ENCODE assay signal across 18 mouse cellular contexts in the genomic region with DNA sequence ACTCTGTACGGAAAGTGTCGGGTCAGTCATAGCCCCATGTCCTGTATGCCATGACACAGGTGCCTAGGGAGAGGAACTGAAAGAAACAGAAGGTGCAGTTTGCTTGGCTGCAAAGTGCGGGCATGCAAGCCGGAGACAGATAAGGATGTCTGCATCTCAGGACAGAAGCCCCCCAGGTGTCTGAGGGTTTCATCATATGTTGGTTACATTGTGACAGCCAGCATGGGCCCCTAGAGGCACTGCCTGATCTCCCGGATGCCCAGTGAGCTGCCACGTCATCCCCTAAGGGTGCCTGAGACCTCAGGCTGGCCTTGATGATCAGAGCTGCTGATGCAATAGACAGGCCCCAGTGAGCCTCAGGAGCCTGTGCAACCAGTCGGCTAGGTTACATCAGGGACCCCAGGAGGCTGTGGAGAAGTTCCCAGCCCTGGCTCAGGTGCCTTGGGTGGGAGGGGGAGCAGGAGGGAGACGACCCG. TPM values are rescaled to one million over a fixed set of nuclear protein-coding genes. Genes with fewer than 3 reads are reported as not detected.
DNase-seq lines count a peak whose midpoint lies in the region; ATAC-seq and TF ChIP-seq lines count a peak whose summit lies in the region.
"Had no signal": no experiment of that assay in that cellular context is flagged by ENCODE, and none has a peak within 500 bp of the region (broad histone marks: within the 10 kb centered on the region; RNA-seq: fewer than 3 reads in every experiment).

No protein-coding gene starts in this region.

- no peaks in the 10 kb centered on the region for H3K79me2 ChIP-seq in myocyte (ENCODE audit: control insufficient read depth, insufficient read depth)

- no peaks in the 10 kb centered on the region for H3K27me3 ChIP-seq in forebrain, embryonic 13.5 days
- H3K27me3 ChIP-seq in forebrain, embryonic 10.5 days (ENCODE audit: poor library complexity, severe bottlenecking) = 0 out of 2 replicates have a peak, but pooled peaks cover 12% of the 10 kb centered on the region
- H3K27me3 ChIP-seq in neural tube, embryonic 13.5 days = no peaks in the 10 kb centered on the region
- no peaks in the 10 kb centered on the region for H3K27me3 ChIP-seq in neural tube, embryonic 15.5 days (replicated peaks)
- no peaks in the 10 kb centered on the region for H3K27me3 ChIP-seq in myocyte (ENCODE audit: control insufficient read depth, insufficient read depth, insufficient read length)
- H3K27me3 ChIP-seq: embryonic facial prominence, embryonic 15.5 days; lung, embryonic 15.5 days had no signal

- H3K4me3 ChIP-seq in forebrain, embryonic 13.5 days = no peak overlapping the region
- H3K4me3 ChIP-seq in forebrain, embryonic 10.5 days = no peak overlapping the region
- H3K4me3 ChIP-seq in neural tube, embryonic 13.5 days = no peak overlapping the region
- no peak overlapping the region for H3K4me3 ChIP-seq in neural tube, embryonic 15.5 days (replicated peaks)
- no peak overlapping the region for H3K4me3 ChIP-seq in myocyte
- H3K4me3 ChIP-seq: embryonic facial prominence, embryonic 15.5 days; heart, embryonic 10.5 days; lung, embryonic 15.5 days had no signal

- no peak for ATAC-seq in forebrain, embryonic 13.5 days
- no peak for ATAC-seq in neural tube, embryonic 13.5 days (ENCODE audit: low read depth)
- ATAC-seq in neural tube, embryonic 15.5 days (ENCODE audit: low FRiP score) = no peak

- H3K9me3 ChIP-seq in forebrain, embryonic 13.5 days (replicated peaks) = no peaks in the 10 kb centered on the region
- H3K9me3 ChIP-seq in forebrain, embryonic 10.5 days = no peaks in the 10 kb centered on the region
- no peaks in the 10 kb centered on the region for H3K9me3 ChIP-seq in neural tube, embryonic 13.5 days
- H3K9me3 ChIP-seq in neural tube, embryonic 15.5 days (replicated peaks) = no peaks in the 10 kb centered on the region
- H3K9me3 ChIP-seq: embryonic facial prominence, embryonic 15.5 days; heart, embryonic 10.5 days; lung, embryonic 15.5 days had no signal

- no peak overlapping the region for H3ac ChIP-seq in myocyte (ENCODE audit: control insufficient read depth, insufficient read length)

- H3K27ac ChIP-seq in forebrain, embryonic 13.5 days = peak overlapping the region; percentile 11; the same call in 1 of the 2 replicates
- no peak overlapping the region for H3K27ac ChIP-seq in forebrain, embryonic 10.5 days
- no peak overlapping the region for H3K27ac ChIP-seq in neural tube, embryonic 13.5 days (replicated peaks)
- no peak overlapping the region for H3K27ac ChIP-seq in neural tube, embryonic 15.5 days (replicated peaks)
- H3K27ac ChIP-seq: embryonic facial prominence, embryonic 15.5 days; heart, embryonic 10.5 days; lung, embryonic 15.5 days had no signal

- TF ChIP-seq POLR2A in myocyte (IDR thresholded peaks at IDR 0.05; ENCODE audit: insufficient read length, low read depth) = peak; percentile 30

- WGBS in forebrain, embryonic 13.5 days = 87% methylated on average over 9 of the region's 9 CpGs
- 88% methylated on average over 9 of the region's 9 CpGs for WGBS in forebrain, embryonic 10.5 days
- WGBS in neural tube, embryonic 13.5 days = 81% methylated on average over 9 of the region's 9 CpGs
- 78% methylated on average over 9 of the region's 9 CpGs for WGBS in neural tube, embryonic 15.5 days

- peaks cover 9% of the 10 kb centered on the region; the same call in 1 of the 2 replicates for H3K36me3 ChIP-seq in forebrain, embryonic 13.5 days (ENCODE audit: poor library complexity, severe bottlenecking)
- H3K36me3 ChIP-seq in forebrain, embryonic 10.5 days (replicated peaks) = peaks cover 20% of the 10 kb centered on the region
- peaks cover 8% of the 10 kb centered on the region; the same call in 1 of the 2 replicates for H3K36me3 ChIP-seq in neural tube, embryonic 13.5 days
- no peaks in the 10 kb centered on the region for H3K36me3 ChIP-seq in neural tube, embryonic 15.5 days
- H3K36me3 ChIP-seq in myocyte (ENCODE audit: control insufficient read depth, insufficient read depth) = no peaks in the 10 kb centered on the region
- H3K36me3 ChIP-seq: embryonic facial prominence, embryonic 15.5 days; heart, embryonic 10.5 days; lung, embryonic 15.5 days had no signal

- DNase-seq in forebrain, embryonic 10.5 days (ENCODE audit: extremely low spot score, low spot score) = no peak
- peak; percentile 65 for DNase-seq in adrenal gland, postnatal 10 days
- DNase-seq in kidney, adult 9 months = no peak
- DNase-seq in right cerebral cortex, postnatal 4 days = no peak
- DNase-seq: cerebellum, adult 2 months; gastrocnemius, postnatal 14 days; heart, postnatal 14 days; kidney, postnatal 10 days; retina, postnatal 1 day had no signal

- H3K9ac ChIP-seq in forebrain, embryonic 13.5 days = no peak overlapping the region
- H3K9ac ChIP-seq in neural tube, embryonic 13.5 days = 0 out of 2 replicates have a peak overlapping the region, but pooled peaks have one; percentile 62
- H3K9ac ChIP-seq in neural tube, embryonic 15.5 days (replicated peaks) = no peak overlapping the region
- H3K9ac ChIP-seq: embryonic facial prominence, embryonic 15.5 days; lung, embryonic 15.5 days had no signal

- H3K4me1 ChIP-seq in forebrain, embryonic 13.5 days = peaks cover 35% of the 10 kb centered on the region
- peaks cover 38% of the 10 kb centered on the region for H3K4me1 ChIP-seq in forebrain, embryonic 10.5 days
- H3K4me1 ChIP-seq in neural tube, embryonic 13.5 days (replicated peaks) = peaks cover 61% of the 10 kb centered on the region
- H3K4me1 ChIP-seq in neural tube, embryonic 15.5 days = peaks cover 42% of the 10 kb centered on the region

- no peak overlapping the region for H3K4me2 ChIP-seq in forebrain, embryonic 13.5 days
- no peak overlapping the region for H3K4me2 ChIP-seq in neural tube, embryonic 13.5 days
- H3K4me2 ChIP-seq in neural tube, embryonic 15.5 days = no peak overlapping the region
- H3K4me2 ChIP-seq in myocyte (ENCODE audit: low read depth) = peak overlapping the region; percentile 58
- H3K4me2 ChIP-seq: embryonic facial prominence, embryonic 15.5 days; liver, embryonic 11.5 days; lung, embryonic 15.5 days had no signal

TF ChIP-seq in myocyte, 11 proteins besides CTCF, POLR2A, EP300 and RAD21:
- no peak for TF ChIP-seq TCF3 (IDR thresholded peaks at IDR 0.05; ENCODE audit: insufficient read length, low read depth)
- no peak for TF ChIP-seq MAX (IDR thresholded peaks at IDR 0.05; ENCODE audit: low read depth)
- TF ChIP-seq E2F4 (IDR thresholded peaks at IDR 0.05; ENCODE audit: insufficient read depth) = no peak
- no peak for TF ChIP-seq MYOD1 (IDR thresholded peaks at IDR 0.05; ENCODE audit: control insufficient read depth in 1 of 3, insufficient read length in 2 of 3, low read depth in 2 of 3)
- no peak for TF ChIP-seq SRF (IDR thresholded peaks at IDR 0.05; ENCODE audit: control insufficient read depth, insufficient read length, low read depth)
- no peak for TF ChIP-seq USF1 (IDR thresholded peaks at IDR 0.05; ENCODE audit: low read depth)
- peak in 1 of 3 experiments; percentile 2 for TF ChIP-seq MYOG (IDR thresholded peaks at IDR 0.05; ENCODE audit: control insufficient read depth in 1 of 3, insufficient read depth in 1 of 3, insufficient read length in 2 of 3, low read depth in 2 of 3)
- TF ChIP-seq CEBPB (IDR thresholded peaks at IDR 0.05; ENCODE audit: insufficient read depth, poor library complexity, severe bottlenecking) = peak; percentile 93
- TF ChIP-seq POLR2AphosphoS2 (IDR thresholded peaks at IDR 0.05; ENCODE audit: insufficient read length, low read depth) = peak; percentile 11
TF ChIP-seq in myocyte: peak in this region for 3.

RNA-seq across cellular contexts. Expression of gene Tbc1d16, which starts 36.7 kb away (rescaled TPM):
- polyA plus RNA-seq in forebrain, embryonic 13.5 days (2015; fragmentation: Nextera tagmentation; extraction: Ambion mirVana) = 45.3 and 46.0 TPM in 2 replicates
- 22.5 and 22.7 TPM in 2 replicates for polyA plus RNA-seq in forebrain, embryonic 10.5 days (2016; fragmentation: Nextera tagmentation; extraction: Ambion mirVana)
- polyA plus RNA-seq in neural tube, embryonic 13.5 days (2015; fragmentation: Nextera tagmentation; extraction: Ambion mirVana) = 49.0 and 50.8 TPM in 2 replicates
- 43.9 and 47.4 TPM in 2 replicates for polyA plus RNA-seq in neural tube, embryonic 15.5 days (2015; fragmentation: Nextera tagmentation; extraction: Ambion mirVana)
- total RNA-seq in adrenal gland, postnatal 10 days (2021) = 10 to 100 TPM; 19.1 to 21.8 TPM
- polyA plus RNA-seq in myocyte (2012; fragmentation: generic; extraction: Trizol) = 8.5 TPM

RNA-seq across cellular contexts. Expression of gene Ccdc40, which starts 36.7 kb away (rescaled TPM):
- 14.3 and 17.2 TPM in 2 replicates for polyA plus RNA-seq in forebrain, embryonic 13.5 days (2015; fragmentation: Nextera tagmentation; extraction: Ambion mirVana)
- 23.1 and 23.6 TPM in 2 replicates for polyA plus RNA-seq in forebrain, embryonic 10.5 days (2016; fragmentation: Nextera tagmentation; extraction: Ambion mirVana)
- polyA plus RNA-seq in neural tube, embryonic 13.5 days (2015; fragmentation: Nextera tagmentation; extraction: Ambion mirVana) = 15.7 and 15.8 TPM in 2 replicates
- 12.6 and 13.2 TPM in 2 replicates for polyA plus RNA-seq in neural tube, embryonic 15.5 days (2015; fragmentation: Nextera tagmentation; extraction: Ambion mirVana)
- 1 to 10 TPM in 1 of 2 experiments, under 1 TPM in 1; 0.85 to 1.4 TPM for total RNA-seq in adrenal gland, postnatal 10 days (2021)
- 0.07 TPM for polyA plus RNA-seq in myocyte (2012; fragmentation: generic; extraction: Trizol)
- total RNA-seq: gastrocnemius, postnatal 14 days; neutrophil, adult 5-6 weeks had no signal

Comparison
In these comparisons a context has a peak if more than half of its experiments do, and no peak if none do; other contexts are left out.
1. RNA of gene Ccdc40, which starts 36.7 kb away (polyA plus RNA-seq): 23.1 to 23.6 TPM in forebrain, embryonic 10.5 days, 15.7 to 15.8 TPM in neural tube, embryonic 13.5 days, 14.3 to 17.2 TPM in forebrain, embryonic 13.5 days and 12.6 to 13.2 TPM in neural tube, embryonic 15.5 days; 0.07 TPM in myocyte (single experiment); every median in the first group is over 10 times any median in the second.